Mouse (Mus musculus) lung, postnatal 4 days (tissue): ENCODE measurements at regions not wholly inside any gene's neighbourhood (a gene's known extent, or its start where the extent isn't known, plus 50 kb on each side); places are given as distances from the start of the nearest gene placed in this dataset.

Source experiments
- DNase-seq, 2 experiments: peaks; one replicate each; pipeline ENCODE4 v3.0.0; 2021

- peak in 1 of 2 experiments; percentile 35 for DNase-seq
Measured at GRCm38 (mm10) chr12:56275556-56276242, 70.0 kb downstream of the Mbip start.

GRCm38 (mm10) chr12:56265049-56265448, 80.6 kb downstream of the Mbip start:
- no peak for DNase-seq

- DNase-seq = no peak
Measured at GRCm38 (mm10) chr12:56261471-56261870, 84.2 kb downstream of the Mbip start.

- no peak for DNase-seq
Measured at GRCm38 (mm10) chr12:56258401-56259050, 87.2 kb downstream of the Mbip start.

- no peak for DNase-seq
Measured at GRCm38 (mm10) chr12:56256243-56256881, 89.3 kb downstream of the Mbip start.

DNA sequence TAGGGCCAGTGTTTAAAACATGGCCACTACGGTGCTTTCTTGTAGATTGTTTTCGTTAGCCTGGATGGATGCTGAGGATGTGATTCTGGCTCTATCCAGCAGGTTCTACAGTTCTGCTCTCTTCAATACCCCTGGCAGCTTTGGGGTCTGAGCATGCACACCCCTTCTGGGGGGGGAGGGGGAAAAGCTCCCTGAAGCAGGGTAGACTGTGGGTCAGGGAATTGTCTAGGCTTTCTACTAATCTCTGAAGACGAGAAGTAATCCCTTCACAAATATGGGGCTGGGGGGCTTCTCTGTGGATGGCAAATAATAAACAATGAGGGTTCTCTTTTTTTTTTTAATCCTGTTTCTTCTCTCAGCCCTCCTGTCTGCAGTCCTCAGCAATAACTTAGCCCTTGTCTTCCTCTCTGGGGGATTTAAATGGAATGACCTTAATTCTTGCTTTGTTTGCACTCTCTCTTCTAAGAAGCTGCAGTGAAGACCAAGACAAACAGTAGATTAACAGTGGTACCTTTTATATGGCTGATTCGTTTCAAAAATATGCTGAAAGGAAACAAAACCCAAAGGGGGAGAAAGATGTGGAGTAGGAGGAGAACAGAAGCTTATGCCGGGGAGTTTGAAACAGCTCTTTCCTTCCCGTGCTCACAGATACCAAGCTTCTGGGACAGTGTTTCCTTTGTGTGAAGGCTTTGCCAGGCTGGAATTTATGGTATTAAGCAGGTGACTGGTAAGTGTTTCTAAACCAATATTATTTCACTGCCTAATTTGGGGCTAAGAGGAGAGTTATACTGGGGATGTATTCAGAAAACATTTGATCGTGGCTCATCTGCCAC, 92.9 kb downstream of the Mbip start:
- DNase-seq = no peak

DNA sequence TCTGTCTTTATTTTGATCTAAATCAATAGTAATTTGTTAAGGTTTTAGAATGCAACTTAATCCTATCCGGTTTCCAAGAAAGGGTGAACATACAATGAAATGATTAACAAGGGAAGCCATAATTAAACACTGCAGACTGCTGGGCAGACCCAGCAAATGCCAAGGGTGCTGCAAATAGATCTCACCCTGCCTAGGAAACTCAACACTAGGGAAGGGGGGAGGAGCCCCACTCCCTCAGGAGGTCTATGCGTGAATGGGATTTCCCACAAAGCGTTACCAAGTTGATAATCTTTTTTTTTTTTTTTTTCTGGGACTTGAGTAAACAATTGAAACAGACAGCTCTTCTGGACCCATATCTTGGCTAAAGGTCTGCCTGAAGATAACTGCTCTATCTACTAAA, 95.4 kb downstream of the Mbip start:
- no peak for DNase-seq

DNA sequence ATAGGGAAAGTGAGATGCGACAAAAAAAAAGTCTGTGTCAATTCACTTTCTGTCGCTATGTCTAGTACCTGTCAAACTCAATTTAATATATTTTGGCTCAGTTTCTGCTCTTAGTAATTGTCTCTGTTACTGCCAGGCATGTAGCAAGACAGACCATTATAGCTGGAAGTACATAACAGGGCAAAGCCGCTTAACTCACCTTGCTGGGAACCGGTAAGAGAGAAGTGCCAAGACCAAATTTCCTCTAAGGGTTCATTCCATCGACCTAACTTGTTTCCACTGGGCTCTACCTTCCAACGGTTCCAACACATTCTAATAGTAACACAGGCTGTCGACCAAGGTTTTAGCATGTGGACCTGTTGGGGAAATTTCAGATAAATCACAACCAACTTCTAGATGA, 99.3 kb downstream of the Mbip start:
- no peak for DNase-seq

DNA sequence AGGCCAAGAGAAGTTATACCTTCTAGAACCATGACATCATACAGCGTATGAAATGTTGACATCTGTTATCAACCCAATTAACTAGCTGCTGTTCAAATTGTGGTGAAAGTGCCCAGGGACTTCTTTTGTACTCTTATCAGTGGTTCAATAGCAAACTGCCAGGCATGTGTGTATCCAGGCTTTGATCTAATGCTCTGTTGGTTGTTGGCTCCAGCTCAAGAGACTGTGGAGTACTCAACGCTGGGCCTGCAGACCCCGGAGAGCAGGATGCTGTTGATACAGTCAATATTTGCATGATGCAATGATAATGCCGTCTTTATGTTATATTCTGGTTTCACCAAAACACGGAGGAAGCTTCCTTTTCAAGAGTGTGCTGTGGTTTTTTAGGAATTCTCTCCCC, 102.9 kb downstream of the Mbip start:
- peak in 1 of 2 experiments; percentile 44 for DNase-seq

DNA sequence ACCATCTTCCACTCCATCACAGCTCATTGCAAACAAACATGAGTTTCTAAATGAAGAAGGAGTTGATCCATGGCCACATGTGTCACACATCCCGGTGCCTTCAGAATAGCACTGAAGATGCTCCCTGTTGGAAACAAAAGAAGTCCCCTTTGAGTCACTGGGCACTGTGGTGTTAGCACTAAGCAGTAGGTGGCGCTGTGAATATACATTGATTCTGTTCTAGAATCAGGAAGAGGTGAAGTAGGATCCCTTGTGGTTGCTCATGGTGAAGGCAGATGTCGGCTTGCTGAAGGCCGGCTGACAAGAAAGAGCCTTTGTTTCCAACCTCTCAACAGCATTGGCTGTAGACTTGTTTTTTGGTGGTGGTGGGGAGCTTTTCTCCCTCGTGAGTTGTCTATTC, 104.0 kb downstream of the Mbip start:
- DNase-seq = peak; percentile 36 to 59

- DNase-seq = no peak
Measured at GRCm38 (mm10) chr12:56240206-56240605, 105.5 kb downstream of the Mbip start.

GRCm38 (mm10) chr12:56234571-56234970, 111.1 kb downstream of the Mbip start:
- no peak for DNase-seq

GRCm38 (mm10) chr12:56233209-56233608, 112.5 kb downstream of the Mbip start:
- no peak for DNase-seq

GRCm38 (mm10) chr12:56224142-56224895, 121.4 kb downstream of the Mbip start:
- DNase-seq = no peak

GRCm38 (mm10) chr12:56193524-56193923, 152.2 kb downstream of the Mbip start:
- DNase-seq = no peak

- DNase-seq = no peak
Measured at GRCm38 (mm10) chr12:56189562-56189961, 156.1 kb downstream of the Mbip start.

GRCm38 (mm10) chr12:56160736-56161135, 185.0 kb downstream of the Mbip start:
- no peak for DNase-seq

DNA sequence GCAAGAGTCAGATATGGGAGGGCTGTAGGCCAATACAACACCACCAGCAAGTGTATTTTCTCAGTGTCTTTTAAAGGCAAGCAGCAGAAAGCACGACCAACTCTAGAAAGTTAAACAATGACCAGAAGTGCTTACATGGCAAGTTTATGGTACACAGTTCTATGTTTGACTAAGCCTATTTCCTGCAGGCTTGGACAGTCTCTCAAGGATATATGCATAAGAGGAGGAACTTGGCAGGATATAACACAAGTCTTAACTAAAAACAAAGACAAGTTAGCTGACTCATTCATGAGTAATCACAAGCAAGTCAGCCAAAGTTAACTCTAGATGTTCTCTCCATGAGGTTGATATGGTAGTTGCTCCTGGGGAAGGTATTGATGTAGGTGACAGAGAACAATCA, 201.3 kb downstream of the Mbip start:
- DNase-seq = no peak

- no peak for DNase-seq
Measured at GRCm38 (mm10) chr12:56143789-56144188, 201.9 kb downstream of the Mbip start.

DNA sequence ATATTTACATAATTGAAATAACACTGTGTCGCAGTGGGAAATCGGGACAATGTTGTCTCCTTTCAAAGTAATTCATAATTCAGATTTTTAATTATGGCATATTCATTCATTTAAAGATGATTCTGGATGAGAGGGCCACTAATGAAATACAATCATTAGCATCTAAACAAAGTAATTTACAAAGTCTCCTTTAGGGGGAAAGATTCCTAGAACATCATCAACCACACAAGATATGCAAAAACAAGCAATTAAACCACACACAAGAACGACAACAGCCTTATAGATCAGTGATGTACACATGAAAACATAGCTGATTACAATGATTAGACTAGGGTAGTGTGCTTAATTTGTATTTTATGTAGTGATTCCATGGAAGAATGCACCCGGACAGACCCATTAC, 231.2 kb downstream of the Mbip start:
- no peak for DNase-seq

- no peak for DNase-seq
Measured at GRCm38 (mm10) chr12:56081406-56081805, 245.3 kb downstream of the Brms1l start.

GRCm38 (mm10) chr12:56064183-56064582, 228.1 kb downstream of the Brms1l start:
- no peak for DNase-seq

GRCm38 (mm10) chr12:56058876-56059275, 222.8 kb downstream of the Brms1l start:
- no peak for DNase-seq
